Mouse (Mus musculus) C2C12 (cell line): ENCODE data around the gene Sdccag8.

Experiments used
- CEBPB ChIP-seq: IDR thresholded peaks from one replicate; pipeline ENCODE4 v1.6.1; 2011; ENCODE audit warnings: low read depth, mild to moderate bottlenecking, control low read depth, moderate library complexity
- CTCF ChIP-seq: IDR thresholded peaks from one replicate; pipeline ENCODE4 v1.5.1; 2011; ENCODE audit not compliant: control insufficient read depth, insufficient read depth, insufficient read length
- MYOD1 ChIP-seq: IDR thresholded peaks from one replicate; pipeline ENCODE4 v1.6.1; 2011; ENCODE audit warnings: low read depth; ENCODE audit not compliant: control insufficient read depth, insufficient read length
- USF1 ChIP-seq: IDR thresholded peaks from one replicate; pipeline ENCODE4 v1.6.1; 2011; ENCODE audit warnings: low read depth, mild to moderate bottlenecking, control low read depth, moderate library complexity

DNA sequence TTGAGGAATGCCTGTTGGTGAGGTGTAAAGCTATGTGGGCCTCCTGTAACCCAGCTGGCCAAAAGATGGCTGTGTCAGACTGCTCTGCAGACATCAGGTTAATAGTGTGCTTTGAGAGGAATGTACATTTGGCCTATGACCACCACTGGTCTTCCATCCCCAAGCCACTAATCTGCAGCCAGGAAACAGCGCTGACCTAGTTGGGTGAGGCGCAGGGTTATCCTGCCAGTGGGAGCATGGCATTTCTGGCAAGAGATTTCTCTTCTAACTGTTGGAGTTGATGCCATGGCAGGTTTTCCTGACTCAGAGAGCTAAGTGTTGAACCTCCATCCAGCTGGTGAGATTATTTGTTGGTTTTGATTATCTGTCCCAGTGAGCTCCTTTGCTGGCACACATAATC is 101.5 kb downstream of the Sdccag8 start:
- no peak for TF ChIP-seq MYOD1
- TF ChIP-seq CTCF: no peak
- no peak for TF ChIP-seq USF1
- TF ChIP-seq CEBPB: no peak
